Comparison of ENCODE assay signal across 7 mouse cellular contexts in genomic region chrX:134609472-134609871, GRCm38 (mm10). TPM values are rescaled to one million over a fixed set of nuclear protein-coding genes. Genes with fewer than 3 reads are reported as not detected.
DNase-seq lines count a peak whose midpoint lies in the region; ATAC-seq lines count a peak whose summit lies in the region.

No protein-coding gene starts in this region.

- WGBS in intestine, embryonic 14.5 days: 29% methylated on average over 4 of the region's 4 CpGs
- 36% methylated on average over 4 of the region's 4 CpGs for WGBS in intestine, embryonic 15.5 days

- no peak overlapping the region for H3K4me3 ChIP-seq in intestine, embryonic 14.5 days (ENCODE audit: low read depth, low read length)
- H3K4me3 ChIP-seq in intestine, embryonic 15.5 days (replicated peaks): no peak overlapping the region

- H3K27me3 ChIP-seq in intestine, embryonic 14.5 days (replicated peaks; ENCODE audit: control insufficient read depth, insufficient read depth, low read length): no peaks in the 10 kb centered on the region
- H3K27me3 ChIP-seq in intestine, embryonic 15.5 days (replicated peaks): no peaks in the 10 kb centered on the region

- peaks cover 5% of the 10 kb centered on the region for H3K36me3 ChIP-seq in intestine, embryonic 14.5 days (ENCODE audit: control insufficient read depth, insufficient read depth, low read length)
- no peaks in the 10 kb centered on the region for H3K36me3 ChIP-seq in intestine, embryonic 15.5 days

- H3K27ac ChIP-seq in intestine, embryonic 14.5 days (ENCODE audit: low read depth): no peak overlapping the region
- H3K27ac ChIP-seq in intestine, embryonic 15.5 days: no peak overlapping the region

- H3K9ac ChIP-seq in intestine, embryonic 14.5 days (ENCODE audit: low read length): no peak overlapping the region
- no peak overlapping the region for H3K9ac ChIP-seq in intestine, embryonic 15.5 days

- DNase-seq in intestine, embryonic 14.5 days (ENCODE audit: low spot score): peak; percentile 53
- DNase-seq in 416B (ENCODE audit: low read depth) (peak; percentile 68), ES-CJ7 (ENCODE audit: low read depth, low spot score) (peak; percentile 35)
- DNase-seq in kidney, postnatal 10 days: peak; percentile 10
- DNase-seq in ovary, postnatal 14 days (ENCODE audit: low spot score): no peak
- no peak for DNase-seq in right cerebral cortex, adult 2 months (ENCODE audit: low spot score in 2 of 2)

- H3K9me3 ChIP-seq in intestine, embryonic 14.5 days (ENCODE audit: control insufficient read depth, low read length): no peaks in the 10 kb centered on the region
- no peaks in the 10 kb centered on the region for H3K9me3 ChIP-seq in intestine, embryonic 15.5 days

- no peaks in the 10 kb centered on the region for H3K4me1 ChIP-seq in intestine, embryonic 14.5 days (replicated peaks; ENCODE audit: control insufficient read depth, insufficient read depth, low read length)
- no peaks in the 10 kb centered on the region for H3K4me1 ChIP-seq in intestine, embryonic 15.5 days (replicated peaks)

- no peak for ATAC-seq in intestine, embryonic 14.5 days (replicated peaks; ENCODE audit: low FRiP score, low TSS enrichment, low read depth)
- no peak for ATAC-seq in intestine, embryonic 15.5 days

- H3K4me2 ChIP-seq in intestine, embryonic 14.5 days (ENCODE audit: low read length): no peak overlapping the region
- H3K4me2 ChIP-seq in intestine, embryonic 15.5 days (replicated peaks): no peak overlapping the region

RNA-seq across cellular contexts. Expression of gene Hnrnph2, which starts 8.5 kb away (rescaled TPM):
- polyA plus RNA-seq in intestine, embryonic 14.5 days (2014; fragmentation: Nextera tagmentation; extraction: Ambion mirVana): 84.7 and 93.2 TPM in 2 replicates
- 126 and 137 TPM in 2 replicates for polyA plus RNA-seq in intestine, embryonic 15.5 days (2015; fragmentation: Nextera tagmentation; extraction: Ambion mirVana)

RNA-seq across cellular contexts. Expression of gene Gla, which starts 8.5 kb away (rescaled TPM):
- 7.1 and 7.4 TPM in 2 replicates for polyA plus RNA-seq in intestine, embryonic 14.5 days (2014; fragmentation: Nextera tagmentation; extraction: Ambion mirVana)
- polyA plus RNA-seq in intestine, embryonic 15.5 days (2015; fragmentation: Nextera tagmentation; extraction: Ambion mirVana): 8.0 and 10.9 TPM in 2 replicates

RNA-seq across cellular contexts. Expression of gene Rpl36a, which starts 24.0 kb away (rescaled TPM):
- polyA plus RNA-seq in intestine, embryonic 14.5 days (2014; fragmentation: Nextera tagmentation; extraction: Ambion mirVana): 523 and 609 TPM in 2 replicates
- polyA plus RNA-seq in intestine, embryonic 15.5 days (2015; fragmentation: Nextera tagmentation; extraction: Ambion mirVana): 445 and 494 TPM in 2 replicates

RNA-seq across cellular contexts. Expression of gene Btk, which starts 26.1 kb away (rescaled TPM):
- 0.76 and 0.77 TPM in 2 replicates for polyA plus RNA-seq in intestine, embryonic 14.5 days (2014; fragmentation: Nextera tagmentation; extraction: Ambion mirVana)
- polyA plus RNA-seq in intestine, embryonic 15.5 days (2015; fragmentation: Nextera tagmentation; extraction: Ambion mirVana): 1.5 and 1.6 TPM in 2 replicates

Comparison
In these comparisons a context has a peak if more than half of its experiments do, and no peak if none do; other contexts are left out.
1. DNase-seq: peak in intestine, embryonic 14.5 days (single experiment), 416B (single experiment), ES-CJ7 (single experiment) and kidney, postnatal 10 days (single experiment); none in ovary, postnatal 14 days (single experiment) and right cerebral cortex, adult 2 months (0 of 2).